Mouse (Mus musculus): Measurements from ENCODE around the gene Rtel1. TPM values are rescaled to one million over a fixed set of nuclear protein-coding genes. Genes with fewer than 3 reads are reported as not detected.

Gene Rtel1
- polyA plus RNA-seq, 1 experiment, result 55.2 TPM

GRCm38 (mm10) chr2:181390136-181390870 is 70.8 kb downstream of the Rtel1 start:
- DNase-seq (ENCODE audit: low spot score), result no peak

DNA sequence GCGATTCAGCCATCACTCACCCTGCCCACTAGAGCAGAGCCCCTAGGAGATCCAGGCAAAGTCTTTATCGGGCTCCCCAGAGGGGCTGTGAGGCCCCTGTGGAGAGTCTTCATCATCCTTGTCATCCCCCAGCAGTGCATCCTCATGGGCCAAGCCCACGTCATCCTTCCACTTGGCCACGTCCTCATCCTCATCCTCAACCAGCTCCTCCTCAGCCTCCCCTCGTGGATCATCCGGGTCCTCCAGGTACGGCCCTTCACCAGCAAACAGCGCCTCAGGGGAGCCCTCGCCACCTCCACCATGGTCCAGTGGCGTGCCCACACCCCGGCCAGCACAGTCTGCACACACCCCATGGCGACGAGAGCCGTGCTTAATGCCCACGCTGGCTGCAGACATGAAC is 71.5 kb downstream of the Rtel1 start:
- no peak for DNase-seq (ENCODE audit: low spot score)

- DNase-seq (ENCODE audit: low spot score), result no peak
These were observed 72.0 kb downstream of the Rtel1 start for GRCm38 (mm10) chr2:181391541-181391940.

DNA sequence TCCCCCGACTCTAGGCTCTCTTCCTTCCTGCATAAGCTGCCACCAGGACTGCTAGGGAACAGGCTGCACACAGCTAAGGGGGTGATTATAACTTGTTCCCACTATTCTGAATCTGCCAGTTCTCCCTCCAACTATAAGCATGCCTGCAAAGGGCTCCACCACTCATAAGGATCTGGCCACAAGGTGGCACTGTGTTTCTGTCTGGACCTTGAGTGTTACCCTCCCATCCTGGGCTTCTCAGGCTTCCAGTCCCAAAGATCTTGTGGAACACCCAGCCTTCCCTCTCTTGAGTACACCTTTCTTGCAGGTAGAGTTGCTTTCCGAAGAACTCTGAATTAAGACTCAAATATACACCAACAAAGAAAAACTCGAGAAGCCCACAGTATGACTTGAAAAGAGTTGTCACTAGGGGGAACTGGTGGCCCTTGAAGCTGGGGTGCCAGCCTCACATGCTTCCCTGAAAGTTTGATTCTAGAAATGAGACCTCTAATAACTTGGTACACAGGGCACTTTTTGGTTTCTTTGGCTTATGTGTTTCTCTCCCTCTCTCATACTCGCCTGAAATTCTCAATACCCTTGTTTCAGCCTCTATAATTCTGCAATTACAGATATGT is 73.2 kb downstream of the Rtel1 start:
- DNase-seq (ENCODE audit: low spot score), result peak; percentile 50

- DNase-seq (ENCODE audit: low spot score), result no peak
These were observed 74.5 kb downstream of the Rtel1 start for GRCm38 (mm10) chr2:181394086-181394485.

DNA sequence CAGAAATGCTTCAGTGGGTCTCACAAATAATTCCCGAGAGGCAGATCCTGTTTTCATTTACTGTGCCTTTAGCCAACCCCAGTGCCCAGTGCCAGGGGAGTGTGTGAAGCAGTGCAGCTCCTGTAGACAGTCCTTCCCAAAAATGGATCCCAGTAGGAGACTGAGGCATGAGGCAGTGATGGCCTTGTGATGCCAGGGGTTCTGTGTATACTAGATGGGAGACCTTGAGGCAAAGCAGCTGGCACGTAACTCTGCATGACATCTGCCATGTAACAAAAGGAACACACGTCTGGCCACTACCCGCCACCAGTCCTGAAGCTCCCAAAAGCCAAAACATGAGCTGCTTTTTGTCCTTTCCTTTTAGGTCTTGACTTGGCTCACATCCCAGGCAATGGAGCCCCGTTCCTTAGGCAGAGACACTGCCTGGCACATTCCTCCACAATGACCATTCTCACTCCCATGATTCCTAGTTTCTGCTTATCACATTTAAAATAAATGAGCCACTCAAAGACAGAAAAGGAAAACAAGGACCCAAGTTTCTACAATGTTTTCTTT is 77.7 kb downstream of the Rtel1 start:
- no peak for DNase-seq (ENCODE audit: low spot score)

DNA sequence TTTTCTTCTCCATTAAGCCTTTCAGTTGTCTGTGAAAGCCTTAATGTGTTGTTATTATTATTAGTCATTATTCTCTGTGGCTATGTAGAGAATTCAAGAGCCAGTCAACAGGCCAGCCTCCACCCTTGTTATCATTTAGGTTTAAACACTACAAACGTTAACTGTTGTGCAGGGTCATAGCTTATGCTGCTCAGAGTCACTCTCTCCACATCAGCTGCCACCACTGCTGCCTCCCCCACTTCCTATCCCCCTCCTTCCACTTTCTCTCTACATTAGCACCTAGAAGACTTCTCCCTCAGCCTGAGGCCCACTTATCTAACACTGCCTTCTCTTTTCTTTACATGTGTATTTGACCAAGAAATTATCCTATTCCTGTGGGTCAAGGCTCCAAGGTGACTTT is 82.0 kb downstream of the Rtel1 start:
- no peak for DNase-seq (ENCODE audit: low spot score)

DNA sequence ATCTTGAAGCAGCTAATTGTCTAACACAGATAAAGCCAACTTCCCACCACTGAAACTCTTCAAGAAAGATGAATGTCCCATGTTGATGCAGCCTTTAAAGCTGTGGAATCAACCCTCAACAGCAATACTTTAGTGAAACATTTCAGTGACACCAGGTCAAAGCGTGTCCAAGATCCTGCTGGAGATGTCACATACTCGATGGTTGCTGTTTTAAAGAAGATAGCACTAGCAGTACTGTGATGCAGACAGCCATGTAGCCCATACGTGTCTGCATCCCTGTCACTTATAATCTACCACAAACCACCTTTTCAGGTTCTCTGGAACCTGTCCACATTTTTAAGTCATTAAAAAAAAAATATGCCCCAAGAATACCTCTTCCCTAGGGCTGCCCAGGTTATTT is 84.2 kb downstream of the Rtel1 start:
- DNase-seq (ENCODE audit: low spot score), result no peak

Other genes starting within 250 kb of the Rtel1 start
- 0.07 and 0.12 TPM in 2 replicates for gene Kcnq2, start 184.4 kb upstream of the Rtel1 start, polyA plus RNA-seq (2012; rRNA removed)
- gene Eef1a2, start 162.7 kb upstream of the Rtel1 start, polyA plus RNA-seq (2012; rRNA removed), result 0.48 and 0.97 TPM in 2 replicates
- gene Ppdpf, start 132.5 kb upstream of the Rtel1 start, polyA plus RNA-seq (2012; rRNA removed), result 116 and 147 TPM in 2 replicates
- gene Ptk6, start 117.0 kb upstream of the Rtel1 start, polyA plus RNA-seq (2012; rRNA removed), result 0.04 and 0.07 TPM in 2 replicates
- 0.49 and 0.51 TPM in 2 replicates for gene Srms, start 106.6 kb upstream of the Rtel1 start, polyA plus RNA-seq (2012; rRNA removed)
- gene Fndc11, start 99.7 kb upstream of the Rtel1 start, polyA plus RNA-seq (2012; rRNA removed), result 0.23 and 0.27 TPM in 2 replicates
- 10.9 and 11.4 TPM in 2 replicates for gene Helz2, start 77.7 kb upstream of the Rtel1 start, polyA plus RNA-seq (2012; rRNA removed)
- 18.1 and 21.0 TPM in 2 replicates for gene Gmeb2, start 31.7 kb upstream of the Rtel1 start, polyA plus RNA-seq (2012; rRNA removed)
- 1.1 and 1.3 TPM in 2 replicates for gene Stmn3, start 5.2 kb upstream of the Rtel1 start, polyA plus RNA-seq (2012; rRNA removed)
- 36.7 and 41.9 TPM in 2 replicates for gene Zgpat, start 45.2 kb downstream of the Rtel1 start, polyA plus RNA-seq (2012; rRNA removed)
- 67.5 and 73.0 TPM in 2 replicates for gene Arfrp1, start 45.7 kb downstream of the Rtel1 start, polyA plus RNA-seq (2012; rRNA removed)
- 26.6 and 36.3 TPM in 2 replicates for gene Lime1, start 60.3 kb downstream of the Rtel1 start, polyA plus RNA-seq (2012; rRNA removed)
- gene Zbtb46, start 139.7 kb downstream of the Rtel1 start, polyA plus RNA-seq (2012; rRNA removed), result 4.4 and 4.6 TPM in 2 replicates
- not detected in 2 replicates for gene Abhd16b, start 173.5 kb downstream of the Rtel1 start, polyA plus RNA-seq (2012; rRNA removed)
- gene Tpd52l2, start 177.4 kb downstream of the Rtel1 start, polyA plus RNA-seq (2012; rRNA removed), result 118 and 128 TPM in 2 replicates
- 51.2 and 52.7 TPM in 2 replicates for gene Dnajc5, start 200.7 kb downstream of the Rtel1 start, polyA plus RNA-seq (2012; rRNA removed)